Mouse (Mus musculus): ENCODE measurements at regions not wholly inside any gene's neighbourhood (a gene's known extent, or its start where the extent isn't known, plus 50 kb on each side); places are given as distances from the start of the nearest gene placed in this dataset.

- no peak for DNase-seq (ENCODE audit: inconsistent ontology term)
Measured at GRCm38 (mm10) chr7:71873817-71874216, 432.6 kb downstream of the Mctp2 start.

- DNase-seq (ENCODE audit: inconsistent ontology term): no peak
Measured at GRCm38 (mm10) chr7:71872912-71873311, 433.5 kb downstream of the Mctp2 start.

DNA sequence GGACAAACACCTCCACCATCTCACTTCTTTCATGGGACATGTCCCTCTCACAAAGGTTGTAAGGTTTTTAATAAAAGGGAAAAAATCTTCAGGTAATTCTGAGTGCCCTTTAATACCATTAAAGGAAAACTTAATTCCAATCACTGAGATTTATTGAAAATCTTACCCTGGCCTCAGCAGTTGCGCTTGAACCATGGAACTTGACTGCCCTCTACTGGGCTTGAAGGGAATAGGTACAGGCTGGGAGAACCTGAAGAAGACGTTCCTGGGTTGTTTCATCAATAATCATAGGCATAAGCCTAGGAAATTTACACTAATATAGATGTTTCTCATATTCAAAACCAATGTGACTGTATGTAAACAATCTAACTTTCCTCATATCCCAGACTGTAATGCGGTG lies 439.3 kb downstream of the Mctp2 start:
- peak; percentile 22 for DNase-seq (ENCODE audit: inconsistent ontology term)

GRCm38 (mm10) chr7:71865371-71866166 lies 440.8 kb downstream of the Mctp2 start:
- DNase-seq (ENCODE audit: inconsistent ontology term): no peak

GRCm38 (mm10) chr7:71852864-71853263 lies 453.5 kb downstream of the Mctp2 start:
- no peak for DNase-seq (ENCODE audit: inconsistent ontology term)

- DNase-seq (ENCODE audit: inconsistent ontology term): no peak
Measured at GRCm38 (mm10) chr7:71849174-71849573, 457.2 kb downstream of the Mctp2 start.

- peak; percentile 79 for DNase-seq (ENCODE audit: inconsistent ontology term)
Measured at GRCm38 (mm10) chr7:71837845-71838244, 468.6 kb downstream of the Mctp2 start.

GRCm38 (mm10) chr7:71831790-71832525 lies 474.4 kb downstream of the Mctp2 start:
- no peak for DNase-seq (ENCODE audit: inconsistent ontology term)

GRCm38 (mm10) chr7:71829567-71829966 lies 476.8 kb downstream of the Mctp2 start:
- DNase-seq (ENCODE audit: inconsistent ontology term): no peak

DNA sequence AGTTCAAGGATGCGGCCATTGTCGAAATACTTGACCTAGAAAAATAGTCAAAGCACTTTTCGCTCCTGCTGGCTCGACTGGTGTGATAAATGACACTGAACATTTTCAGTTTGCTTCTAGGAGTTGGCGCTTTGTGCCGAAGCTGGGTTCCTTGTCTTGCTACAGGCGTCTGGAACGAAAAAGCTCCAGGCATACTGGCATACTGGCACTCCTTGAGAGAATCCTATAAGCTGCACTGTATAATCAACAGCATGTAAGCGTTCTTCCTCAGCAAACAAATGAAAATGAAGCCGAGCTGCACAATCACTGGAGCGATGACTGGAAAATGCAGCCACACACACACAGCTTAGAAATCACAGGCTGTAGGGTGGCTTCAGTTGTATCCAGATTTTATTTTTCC lies 464.9 kb upstream of the Gm10295 start:
- no peak for DNase-seq (ENCODE audit: inconsistent ontology term)

DNA sequence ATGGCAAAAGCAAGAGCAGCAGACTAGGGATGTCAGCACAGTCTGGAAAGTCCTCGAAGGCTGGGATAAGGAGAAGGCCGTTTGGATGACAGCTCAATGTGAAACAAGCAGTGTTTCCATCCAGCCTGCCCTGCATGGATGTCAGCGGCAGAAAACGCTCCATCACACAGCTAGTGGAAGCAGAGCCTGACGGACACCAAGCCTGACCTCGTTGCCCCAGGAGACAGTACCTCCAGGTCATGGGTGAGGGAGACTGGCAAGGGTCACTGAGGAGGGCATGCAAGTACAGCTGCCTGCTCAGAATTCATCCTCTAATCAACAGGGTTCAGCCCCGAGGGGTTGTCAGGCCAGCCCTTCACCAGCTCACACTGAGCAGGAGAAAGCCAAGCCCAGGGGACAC lies 442.9 kb upstream of the Gm10295 start:
- DNase-seq (ENCODE audit: inconsistent ontology term): no peak

- DNase-seq (ENCODE audit: inconsistent ontology term): no peak
Measured at GRCm38 (mm10) chr7:71788401-71788800, 437.1 kb upstream of the Gm10295 start.

GRCm38 (mm10) chr7:71782496-71782895 lies 431.2 kb upstream of the Gm10295 start:
- DNase-seq (ENCODE audit: inconsistent ontology term): no peak

DNA sequence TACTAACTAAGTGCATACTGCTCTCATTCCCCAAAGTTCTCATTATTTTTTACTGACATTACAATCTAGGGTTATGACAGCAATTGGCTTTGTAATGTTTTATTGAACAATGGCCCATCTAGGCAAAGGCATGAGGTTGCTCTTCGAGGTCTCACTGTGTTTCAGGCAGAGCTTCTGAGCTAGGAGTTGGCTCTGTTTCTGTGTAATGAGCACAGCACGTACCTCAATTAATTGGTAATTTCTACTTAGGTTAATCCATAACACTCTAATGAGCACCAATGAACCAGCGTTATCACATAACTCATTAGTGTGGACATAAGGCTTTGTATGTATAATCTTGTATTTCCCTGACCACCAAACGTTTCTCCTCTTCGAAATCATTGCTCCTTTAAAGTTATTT lies 398.6 kb upstream of the Gm10295 start:
- DNase-seq (ENCODE audit: inconsistent ontology term): no peak

GRCm38 (mm10) chr7:71746118-71746897 lies 395.0 kb upstream of the Gm10295 start:
- peak; percentile 64 for DNase-seq (ENCODE audit: inconsistent ontology term)

DNA sequence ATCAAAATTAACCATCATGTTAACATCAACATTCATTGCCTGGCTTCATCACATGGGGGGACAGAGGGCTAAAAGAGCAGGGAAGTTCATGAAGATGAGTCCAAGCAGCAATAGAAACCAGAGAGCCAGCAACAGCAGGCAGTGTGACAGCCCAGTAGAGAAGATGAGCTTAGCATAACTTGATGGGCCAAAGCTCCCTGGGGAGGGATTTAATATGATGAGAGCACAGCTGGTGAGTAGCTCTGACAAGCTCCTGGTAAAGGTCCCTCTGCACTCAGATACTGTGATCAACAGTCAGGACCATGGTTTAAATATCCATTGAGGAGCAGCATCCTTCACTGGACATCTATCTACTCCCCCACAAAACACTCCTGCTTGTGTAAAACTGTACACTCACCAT lies 377.2 kb upstream of the Gm10295 start:
- no peak for DNase-seq (ENCODE audit: inconsistent ontology term)

DNA sequence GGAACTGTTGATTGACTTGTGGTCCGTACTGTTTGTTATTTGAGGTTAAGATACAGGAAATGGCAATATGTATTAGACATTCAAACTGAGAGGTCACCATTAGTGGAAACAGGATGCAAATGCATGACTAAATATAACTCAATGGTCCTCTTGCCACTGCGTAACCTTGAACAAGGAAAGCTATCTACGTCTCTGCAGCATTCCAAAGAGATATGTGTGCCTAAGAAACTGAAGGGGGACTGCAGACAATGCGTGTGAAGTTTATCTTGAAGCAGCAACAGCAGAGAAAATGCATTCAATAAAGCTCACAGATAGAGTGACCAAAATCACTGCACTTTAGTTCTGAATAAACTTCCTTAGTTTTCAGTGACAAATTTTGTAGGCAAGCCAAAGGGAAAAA lies 356.9 kb upstream of the Gm10295 start:
- no peak for DNase-seq (ENCODE audit: inconsistent ontology term)

DNA sequence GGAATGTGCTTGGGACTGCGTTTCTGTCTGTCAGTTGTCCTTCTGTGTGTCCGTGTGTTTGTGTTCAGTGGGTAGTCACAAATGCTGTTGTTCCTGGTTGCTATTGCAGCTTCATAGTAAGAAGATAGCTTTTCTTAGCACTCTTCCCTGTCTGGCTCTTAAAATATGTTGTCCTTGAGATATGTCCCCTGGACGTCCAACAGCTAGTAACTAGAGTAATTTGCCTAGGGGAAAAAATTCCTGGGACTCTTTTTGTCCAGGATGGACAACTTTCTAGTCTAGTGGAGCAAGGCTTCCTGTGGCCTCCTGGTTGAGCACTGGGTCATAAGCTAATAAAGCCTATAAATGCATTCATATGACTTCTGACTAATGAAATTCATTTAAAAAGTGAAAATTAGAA lies 354.9 kb upstream of the Gm10295 start:
- no peak for DNase-seq (ENCODE audit: inconsistent ontology term)

DNA sequence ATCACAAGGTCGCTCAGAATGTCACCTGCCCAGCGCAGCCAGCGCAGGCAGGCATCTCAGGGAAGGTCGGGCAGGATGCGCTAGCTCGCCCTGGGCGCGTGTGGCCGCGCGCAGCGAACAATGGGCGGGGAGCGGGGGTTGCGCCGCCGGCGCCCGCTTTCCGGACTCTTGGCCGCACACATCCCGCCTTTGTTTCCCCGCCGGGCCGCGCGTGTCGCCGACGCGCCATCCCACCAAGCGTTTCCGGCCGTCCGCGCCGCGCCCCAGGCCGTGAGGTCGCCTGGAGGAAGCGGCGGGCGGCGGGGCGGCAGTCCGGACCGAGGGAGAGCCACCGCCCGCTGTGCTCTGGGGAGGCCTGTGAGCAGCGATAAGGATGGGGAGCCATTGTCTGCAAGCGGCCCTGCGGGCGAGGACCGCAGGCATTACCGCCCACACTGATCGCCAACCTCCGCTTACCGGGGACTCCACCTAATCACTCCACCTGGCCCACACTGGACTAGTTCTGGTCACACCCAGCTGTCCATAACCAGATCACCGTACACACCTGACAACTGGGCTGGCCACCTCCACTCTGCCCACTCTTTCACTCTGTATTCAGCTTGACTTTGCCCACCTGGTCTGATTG lies 354.3 kb upstream of the Gm10295 start:
- peak; percentile 61 for DNase-seq (ENCODE audit: inconsistent ontology term)

GRCm38 (mm10) chr7:71704661-71705240 lies 353.5 kb upstream of the Gm10295 start:
- DNase-seq (ENCODE audit: inconsistent ontology term): peak; percentile 21
